Mouse (Mus musculus) urinary bladder, postnatal 10 days (tissue): ENCODE measurements around the gene Hspb1.
A peak's percentile ranks its signal among the peaks of the same experiment; 100 is the strongest.

ENCODE experiments used
- DNase-seq: peaks from one replicate; pipeline ENCODE4 v3.0.0; 2022; ENCODE audit warnings: low spot score

Hspb1 gene

GRCm38 (mm10) chr5:135913201-135913600 lies 25.5 kb downstream of the Hspb1 start:
- no peak for DNase-seq

- no peak for DNase-seq
Observed at GRCm38 (mm10) chr5:135914156-135914555, 26.4 kb downstream of the Hspb1 start.

- no peak for DNase-seq
Observed at GRCm38 (mm10) chr5:135916051-135916565, 28.4 kb downstream of the Hspb1 start.

- no peak for DNase-seq
Observed at GRCm38 (mm10) chr5:135916601-135917000, 28.9 kb downstream of the Hspb1 start.

- DNase-seq, result no peak
Observed at GRCm38 (mm10) chr5:135917327-135918058, 29.8 kb downstream of the Hspb1 start.

GRCm38 (mm10) chr5:135918059-135918437 lies 30.3 kb downstream of the Hspb1 start:
- DNase-seq, result no peak

GRCm38 (mm10) chr5:135918593-135918992 lies 30.9 kb downstream of the Hspb1 start:
- DNase-seq, result no peak

GRCm38 (mm10) chr5:135919902-135920301 lies 32.2 kb downstream of the Hspb1 start:
- DNase-seq, result no peak

- DNase-seq, result no peak
Observed at GRCm38 (mm10) chr5:135923901-135924300, 36.2 kb downstream of the Hspb1 start.

GRCm38 (mm10) chr5:135929685-135930424 lies 42.1 kb downstream of the Hspb1 start:
- no peak for DNase-seq

GRCm38 (mm10) chr5:135931526-135931925 lies 43.8 kb downstream of the Hspb1 start:
- no peak for DNase-seq

GRCm38 (mm10) chr5:135932359-135932758 lies 44.6 kb downstream of the Hspb1 start:
- no peak for DNase-seq

GRCm38 (mm10) chr5:135933222-135933899 lies 45.6 kb downstream of the Hspb1 start:
- DNase-seq, result no peak

GRCm38 (mm10) chr5:135933900-135934441 lies 46.3 kb downstream of the Hspb1 start:
- DNase-seq, result peak; percentile 29

GRCm38 (mm10) chr5:135934481-135935175 lies 46.9 kb downstream of the Hspb1 start, which contains the start of gene Ywhag:
Ywhag (minus strand) TSS chr5:135934616.
- peak; percentile 91 for DNase-seq

GRCm38 (mm10) chr5:135935176-135935523 lies 47.4 kb downstream of the Hspb1 start:
- no peak for DNase-seq

GRCm38 (mm10) chr5:135935641-135936190 lies 48.0 kb downstream of the Hspb1 start:
- DNase-seq, result no peak
